Mouse (Mus musculus): ENCODE measurements around the gene Prss53. TPM values are rescaled to one million over a fixed set of nuclear protein-coding genes. Genes with fewer than 3 reads are reported as not detected.

Gene Prss53
- total RNA-seq, 1 experiment: 0.67 TPM

- no peak for DNase-seq (ENCODE audit: low read depth, low spot score)
- H3K9me3 ChIP-seq (ENCODE audit: control insufficient read depth, insufficient read depth, low read depth, low read length): no peaks in the 10 kb centered on the region
- peaks cover 49% of the 10 kb centered on the region for H3K36me3 ChIP-seq (ENCODE audit: control insufficient read depth, insufficient read depth, low read length, poor library complexity, severe bottlenecking)
- no peak overlapping the region for H3K4me3 ChIP-seq (ENCODE audit: insufficient read depth in 1 of 2, low read depth in 1 of 2, low read length in 2 of 2, poor library complexity in 1 of 2, severe bottlenecking in 1 of 2)
- in situ Hi-C loops (cut with MboI; ENCODE audit: low sequenced_read_pairs in 2 of 2, unreplicated experiment in 2 of 2): no loop called here
- peaks cover 0 to 7% of the 10 kb centered on the region in 2 experiments; a peak in 1 of 4 replicates for H3K4me1 ChIP-seq (ENCODE audit: control insufficient read depth in 2 of 2, insufficient read depth in 2 of 2, low read length in 2 of 2, poor library complexity in 1 of 2)
- H3K9ac ChIP-seq (ENCODE audit: insufficient read depth, low read depth, low read length, poor library complexity, severe bottlenecking): no peak overlapping the region
- no peak overlapping the region for H3K27ac ChIP-seq (ENCODE audit: insufficient read depth, low read depth, low read length, poor library complexity, severe bottlenecking)
- TF ChIP-seq ZNF384 (IDR thresholded peaks at IDR 0.05; ENCODE audit: low read depth, low read length) (no peak), CHD2 (IDR thresholded peaks at IDR 0.05; ENCODE audit: low read depth, low read length) (no peak), MAFK (IDR thresholded peaks at IDR 0.05; ENCODE audit: insufficient read depth, low read depth, low read length) (no peak), ZC3H11A (IDR thresholded peaks at IDR 0.05; ENCODE audit: borderline replicate concordance, low read depth, low read length) (no peak), HCFC1 (IDR thresholded peaks at IDR 0.05; ENCODE audit: borderline replicate concordance, insufficient read depth, low read length) (no peak)
Measured at GRCm38 (mm10) chr7:127887191-127887590, 3.6 kb downstream of the Prss53 start.

GRCm38 (mm10) chr7:127886551-127886950 lies 4.2 kb downstream of the Prss53 start:
- Histone ChIP-seq H3K27ac (ENCODE audit: insufficient read depth, low read depth, low read length, poor library complexity, severe bottlenecking) (no peak overlapping the region), H3K36me3 (ENCODE audit: control insufficient read depth, insufficient read depth, low read length, poor library complexity, severe bottlenecking) (peaks cover 55% of the 10 kb centered on the region), H3K4me3 (ENCODE audit: insufficient read depth in 1 of 2, low read depth in 1 of 2, low read length in 2 of 2, poor library complexity in 1 of 2, severe bottlenecking in 1 of 2) (no peak overlapping the region), H3K9ac (ENCODE audit: insufficient read depth, low read depth, low read length, poor library complexity, severe bottlenecking) (no peak overlapping the region), H3K4me1 (ENCODE audit: control insufficient read depth in 2 of 2, insufficient read depth in 2 of 2, low read length in 2 of 2, poor library complexity in 1 of 2) (peaks cover 0 to 7% of the 10 kb centered on the region in 2 experiments; a peak in 1 of 4 replicates), H3K9me3 (ENCODE audit: control insufficient read depth, insufficient read depth, low read depth, low read length) (no peaks in the 10 kb centered on the region)
- no peak for TF ChIP-seq ZNF384 (IDR thresholded peaks at IDR 0.05; ENCODE audit: low read depth, low read length)
- TF ChIP-seq HCFC1 (IDR thresholded peaks at IDR 0.05; ENCODE audit: borderline replicate concordance, insufficient read depth, low read length): no peak
- TF ChIP-seq MAFK (IDR thresholded peaks at IDR 0.05; ENCODE audit: insufficient read depth, low read depth, low read length): no peak
- no peak for TF ChIP-seq ZC3H11A (IDR thresholded peaks at IDR 0.05; ENCODE audit: borderline replicate concordance, low read depth, low read length)
- TF ChIP-seq CHD2 (IDR thresholded peaks at IDR 0.05; ENCODE audit: low read depth, low read length): no peak
- in situ Hi-C loops (cut with MboI; ENCODE audit: low sequenced_read_pairs in 2 of 2, unreplicated experiment in 2 of 2): no loop called here
- no peak for DNase-seq (ENCODE audit: low read depth, low spot score)

GRCm38 (mm10) chr7:127885951-127886350 lies 4.8 kb downstream of the Prss53 start:
- no peak for DNase-seq (ENCODE audit: low read depth, low spot score)
- in situ Hi-C loops (cut with MboI; ENCODE audit: low sequenced_read_pairs in 2 of 2, unreplicated experiment in 2 of 2): no loop called here
- H3K4me3 ChIP-seq (ENCODE audit: insufficient read depth in 1 of 2, low read depth in 1 of 2, low read length in 2 of 2, poor library complexity in 1 of 2, severe bottlenecking in 1 of 2): no peak overlapping the region
- no peaks in the 10 kb centered on the region for H3K9me3 ChIP-seq (ENCODE audit: control insufficient read depth, insufficient read depth, low read depth, low read length)
- no peak for TF ChIP-seq MAFK (IDR thresholded peaks at IDR 0.05; ENCODE audit: insufficient read depth, low read depth, low read length)
- no peak for TF ChIP-seq CHD2 (IDR thresholded peaks at IDR 0.05; ENCODE audit: low read depth, low read length)
- no peak for TF ChIP-seq ZC3H11A (IDR thresholded peaks at IDR 0.05; ENCODE audit: borderline replicate concordance, low read depth, low read length)
- no peak for TF ChIP-seq HCFC1 (IDR thresholded peaks at IDR 0.05; ENCODE audit: borderline replicate concordance, insufficient read depth, low read length)
- no peak for TF ChIP-seq ZNF384 (IDR thresholded peaks at IDR 0.05; ENCODE audit: low read depth, low read length)
- peaks cover 61% of the 10 kb centered on the region for H3K36me3 ChIP-seq (ENCODE audit: control insufficient read depth, insufficient read depth, low read length, poor library complexity, severe bottlenecking)
- H3K9ac ChIP-seq (ENCODE audit: insufficient read depth, low read depth, low read length, poor library complexity, severe bottlenecking): no peak overlapping the region
- H3K27ac ChIP-seq (ENCODE audit: insufficient read depth, low read depth, low read length, poor library complexity, severe bottlenecking): no peak overlapping the region
- peaks cover 0 to 7% of the 10 kb centered on the region in 2 experiments; a peak in 1 of 4 replicates for H3K4me1 ChIP-seq (ENCODE audit: control insufficient read depth in 2 of 2, insufficient read depth in 2 of 2, low read length in 2 of 2, poor library complexity in 1 of 2)

- Histone ChIP-seq H3K4me3 (ENCODE audit: insufficient read depth in 1 of 2, low read depth in 1 of 2, low read length in 2 of 2, poor library complexity in 1 of 2, severe bottlenecking in 1 of 2) (no peak overlapping the region), H3K9ac (ENCODE audit: insufficient read depth, low read depth, low read length, poor library complexity, severe bottlenecking) (no peak overlapping the region), H3K9me3 (ENCODE audit: control insufficient read depth, insufficient read depth, low read depth, low read length) (no peaks in the 10 kb centered on the region), H3K36me3 (ENCODE audit: control insufficient read depth, insufficient read depth, low read length, poor library complexity, severe bottlenecking) (peaks cover 66% of the 10 kb centered on the region), H3K4me1 (ENCODE audit: control insufficient read depth in 2 of 2, insufficient read depth in 2 of 2, low read length in 2 of 2, poor library complexity in 1 of 2) (peaks cover 0 to 2% of the 10 kb centered on the region in 2 experiments; a peak in 1 of 4 replicates), H3K27ac (ENCODE audit: insufficient read depth, low read depth, low read length, poor library complexity, severe bottlenecking) (no peak overlapping the region)
- TF ChIP-seq ZC3H11A (IDR thresholded peaks at IDR 0.05; ENCODE audit: borderline replicate concordance, low read depth, low read length) (no peak), ZNF384 (IDR thresholded peaks at IDR 0.05; ENCODE audit: low read depth, low read length) (no peak), MAFK (IDR thresholded peaks at IDR 0.05; ENCODE audit: insufficient read depth, low read depth, low read length) (no peak), HCFC1 (IDR thresholded peaks at IDR 0.05; ENCODE audit: borderline replicate concordance, insufficient read depth, low read length) (no peak), CHD2 (IDR thresholded peaks at IDR 0.05; ENCODE audit: low read depth, low read length) (no peak)
- in situ Hi-C loops (cut with MboI; ENCODE audit: low sequenced_read_pairs in 2 of 2, unreplicated experiment in 2 of 2): no loop called here
- DNase-seq (ENCODE audit: low read depth, low spot score): no peak
Measured at GRCm38 (mm10) chr7:127880431-127880830, 10.3 kb downstream of the Prss53 start.

All from ES-E14 (cell line).